Mouse (Mus musculus): ENCODE measurements around the gene Zdhhc17.

The Zdhhc17 gene

GRCm38 (mm10) chr10:110919531-110920343, 90.2 kb downstream of the Zdhhc17 start, which contains the start of gene Csrp2:
TSS of gene Csrp2 (plus strand) at chr10:110919789.
- peaks cover 39% of the 10 kb centered on the region for H3K9me3 ChIP-seq (ENCODE audit: low read length)
- TF ChIP-seq NANOG (IDR thresholded peaks at IDR 0.05; ENCODE audit: borderline replicate concordance, low read length) (no peak), CTCF (conservative IDR thresholded peaks at IDR 0.05; ENCODE audit: low read length) (no peak), POU5F1 (IDR thresholded peaks at IDR 0.05; ENCODE audit: borderline replicate concordance, low read length) (no peak)
- peaks cover 18% of the 10 kb centered on the region for H3K36me3 ChIP-seq (ENCODE audit: insufficient read depth, low read length)
- H3K27me3 ChIP-seq (ENCODE audit: insufficient read depth, low read length), result no peaks in the 10 kb centered on the region
- H3K4me3 ChIP-seq (replicated peaks; ENCODE audit: low read length), result peak within 1 kb of the TSS; percentile 95
- H3K4me1 ChIP-seq (replicated peaks; ENCODE audit: low read depth, low read length), result peaks cover 50% of the 10 kb centered on the region

- Histone ChIP-seq H3K4me3 (replicated peaks; ENCODE audit: low read length) (no peak overlapping the region; the same call in 1 of the 2 replicates), H3K36me3 (ENCODE audit: insufficient read depth, low read length) (peaks cover 10% of the 10 kb centered on the region), H3K4me1 (replicated peaks; ENCODE audit: low read depth, low read length) (peaks cover 41% of the 10 kb centered on the region), H3K9me3 (ENCODE audit: low read length) (peaks cover 49% of the 10 kb centered on the region), H3K27me3 (ENCODE audit: insufficient read depth, low read length) (no peaks in the 10 kb centered on the region)
- no peak for TF ChIP-seq NANOG (IDR thresholded peaks at IDR 0.05; ENCODE audit: borderline replicate concordance, low read length)
- TF ChIP-seq POU5F1 (IDR thresholded peaks at IDR 0.05; ENCODE audit: borderline replicate concordance, low read length), result no peak
- TF ChIP-seq CTCF (conservative IDR thresholded peaks at IDR 0.05; ENCODE audit: low read length), result no peak
Measured at GRCm38 (mm10) chr10:110918414-110919391, 91.2 kb downstream of the Zdhhc17 start.

- peaks cover 61% of the 10 kb centered on the region for H3K9me3 ChIP-seq (ENCODE audit: low read length)
- TF ChIP-seq CTCF (conservative IDR thresholded peaks at IDR 0.05; ENCODE audit: low read length) (no peak), NANOG (IDR thresholded peaks at IDR 0.05; ENCODE audit: borderline replicate concordance, low read length) (no peak), POU5F1 (IDR thresholded peaks at IDR 0.05; ENCODE audit: borderline replicate concordance, low read length) (no peak)
- H3K36me3 ChIP-seq (ENCODE audit: insufficient read depth, low read length), result peaks cover 4% of the 10 kb centered on the region; the same call in 1 of the 2 replicates
- no peak overlapping the region for H3K4me3 ChIP-seq (replicated peaks; ENCODE audit: low read length)
- H3K27me3 ChIP-seq (ENCODE audit: insufficient read depth, low read length), result no peaks in the 10 kb centered on the region
- H3K4me1 ChIP-seq (replicated peaks; ENCODE audit: low read depth, low read length), result peaks cover 29% of the 10 kb centered on the region
Measured at GRCm38 (mm10) chr10:110917521-110917920, 92.4 kb downstream of the Zdhhc17 start.

GRCm38 (mm10) chr10:110916666-110917344, 93.1 kb downstream of the Zdhhc17 start:
- H3K4me1 ChIP-seq (replicated peaks; ENCODE audit: low read depth, low read length), result peaks cover 22% of the 10 kb centered on the region
- TF ChIP-seq CTCF (conservative IDR thresholded peaks at IDR 0.05; ENCODE audit: low read length), result no peak
- TF ChIP-seq POU5F1 (IDR thresholded peaks at IDR 0.05; ENCODE audit: borderline replicate concordance, low read length), result no peak
- TF ChIP-seq NANOG (IDR thresholded peaks at IDR 0.05; ENCODE audit: borderline replicate concordance, low read length), result no peak
- H3K27me3 ChIP-seq (ENCODE audit: insufficient read depth, low read length), result no peaks in the 10 kb centered on the region
- H3K4me3 ChIP-seq (replicated peaks; ENCODE audit: low read length), result no peak overlapping the region
- peaks cover 68% of the 10 kb centered on the region for H3K9me3 ChIP-seq (ENCODE audit: low read length)
- peaks cover 5% of the 10 kb centered on the region; the same call in 1 of the 2 replicates for H3K36me3 ChIP-seq (ENCODE audit: insufficient read depth, low read length)

- Histone ChIP-seq H3K4me1 (replicated peaks; ENCODE audit: low read depth, low read length) (peaks cover 37% of the 10 kb centered on the region), H3K36me3 (ENCODE audit: insufficient read depth, low read length) (no peaks in the 10 kb centered on the region), H3K4me3 (replicated peaks; ENCODE audit: low read length) (no peak overlapping the region), H3K9me3 (ENCODE audit: low read length) (peaks cover 21% of the 10 kb centered on the region), H3K27me3 (ENCODE audit: insufficient read depth, low read length) (no peaks in the 10 kb centered on the region)
- TF ChIP-seq CTCF (conservative IDR thresholded peaks at IDR 0.05; ENCODE audit: low read length), result no peak
- no peak for TF ChIP-seq POU5F1 (IDR thresholded peaks at IDR 0.05; ENCODE audit: borderline replicate concordance, low read length)
- no peak for TF ChIP-seq NANOG (IDR thresholded peaks at IDR 0.05; ENCODE audit: borderline replicate concordance, low read length)
Measured at GRCm38 (mm10) chr10:110903862-110904261, 106.1 kb downstream of the Zdhhc17 start.

GRCm38 (mm10) chr10:110899744-110900501, 110.0 kb downstream of the Zdhhc17 start:
- Histone ChIP-seq H3K36me3 (ENCODE audit: insufficient read depth, low read length) (0 out of 2 replicates have a peak, but pooled peaks cover 3% of the 10 kb centered on the region), H3K4me3 (replicated peaks; ENCODE audit: low read length) (no peak overlapping the region), H3K4me1 (replicated peaks; ENCODE audit: low read depth, low read length) (peaks cover 30% of the 10 kb centered on the region), H3K9me3 (ENCODE audit: low read length) (peaks cover 16% of the 10 kb centered on the region), H3K27me3 (ENCODE audit: insufficient read depth, low read length) (no peaks in the 10 kb centered on the region)
- TF ChIP-seq CTCF (conservative IDR thresholded peaks at IDR 0.05; ENCODE audit: low read length) (no peak), POU5F1 (IDR thresholded peaks at IDR 0.05; ENCODE audit: borderline replicate concordance, low read length) (no peak), NANOG (IDR thresholded peaks at IDR 0.05; ENCODE audit: borderline replicate concordance, low read length) (no peak)
